In the genomic region with DNA sequence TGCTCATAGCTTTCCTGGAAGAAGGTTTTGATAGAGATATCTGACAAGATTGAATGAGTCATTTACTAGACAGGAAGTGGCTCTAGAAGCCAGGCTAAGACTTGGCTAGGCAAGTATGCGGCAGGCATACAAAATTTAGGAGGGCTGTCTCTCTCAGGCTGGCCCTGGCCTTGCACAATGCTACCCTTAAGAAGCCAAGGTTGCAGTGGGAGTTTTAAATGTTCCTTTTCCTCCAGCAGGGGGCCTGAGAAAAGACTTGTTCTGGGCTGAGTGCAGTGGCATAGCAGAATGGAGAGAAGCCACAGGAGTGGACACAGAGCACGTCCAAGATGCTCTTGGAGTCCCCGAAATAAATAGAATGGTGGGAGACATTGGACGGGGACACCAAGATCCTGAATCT, we compare ENCODE assay signal across 9 mouse cellular contexts. TPM values are rescaled to one million over a fixed set of nuclear protein-coding genes. Genes with fewer than 3 reads are reported as not detected.
DNase-seq lines count a peak whose midpoint lies in the region; ATAC-seq and TF ChIP-seq lines count a peak whose summit lies in the region.
"Had no signal": no experiment of that assay in that cellular context is flagged by ENCODE, and none has a peak within 500 bp of the region (broad histone marks: within the 10 kb centered on the region; RNA-seq: fewer than 3 reads in every experiment).

No protein-coding gene starts in this region.

- peak; percentile 29 for TF ChIP-seq RAD21 in MEL (IDR thresholded peaks at IDR 0.05; ENCODE audit: low read depth, low read length)

- H3K27ac ChIP-seq in MEL (ENCODE audit: control insufficient read depth, low read depth, low read length) = no peak overlapping the region
- H3K27ac ChIP-seq in lung, postnatal 0 days (ENCODE audit: low read length) = no peak overlapping the region
- H3K27ac ChIP-seq in cerebellum, adult 2 months (ENCODE audit: insufficient read depth, low read length) = no peak overlapping the region
- H3K27ac ChIP-seq: liver, embryonic 13.5 days; stomach, embryonic 15.5 days had no signal

- H3K27me3 ChIP-seq in MEL (ENCODE audit: control insufficient read depth in 1 of 2, insufficient read depth in 2 of 2, low read length in 2 of 2) = no peaks in the 10 kb centered on the region; a peak in 3 of 4 replicates
- H3K27me3 ChIP-seq in lung, postnatal 0 days (replicated peaks; ENCODE audit: insufficient read depth, low read length) = no peaks in the 10 kb centered on the region
- H3K27me3 ChIP-seq in cerebellum, adult 2 months (ENCODE audit: control insufficient read depth, insufficient read depth, low read length) = no peaks in the 10 kb centered on the region; the same call in 1 of the 2 replicates
- H3K27me3 ChIP-seq: stomach, embryonic 15.5 days had no signal

- TF ChIP-seq CTCF in MEL (IDR thresholded peaks at IDR 0.05 in 2 of 3, conservative IDR thresholded peaks at IDR 0.05 in 1 of 3; ENCODE audit: control insufficient read depth in 1 of 3, insufficient read depth in 1 of 3, low read depth in 2 of 3, low read length in 3 of 3, poor library complexity in 1 of 3, severe bottlenecking in 1 of 3) = peak; percentile 43 to 61 (median 48)
- TF ChIP-seq CTCF in brain, embryonic 14.5 days (IDR thresholded peaks at IDR 0.05; ENCODE audit: borderline replicate concordance, extremely low read depth, insufficient read depth, insufficient read length) = peak; percentile 52; the same call in 1 of the 2 replicates
- TF ChIP-seq CTCF in lung, postnatal 0 days (IDR thresholded peaks at IDR 0.05) = peak; percentile 76
- no peak for TF ChIP-seq CTCF in cerebellum, adult 2 months (IDR thresholded peaks at IDR 0.05; ENCODE audit: borderline replicate concordance, insufficient read depth, low read depth, low read length)

- peak; percentile 76 for ATAC-seq in lung, postnatal 0 days
- no peak for ATAC-seq in inflammation-experienced regulatory T-cells, adult 6 months

- peak in 1 of 2 experiments; percentile 46; a peak in 1 of 4 replicates for TF ChIP-seq EP300 in MEL (IDR thresholded peaks at IDR 0.05; ENCODE audit: low read depth in 1 of 2, low read length in 2 of 2)
- no peak for TF ChIP-seq EP300 in lung, postnatal 0 days (IDR thresholded peaks at IDR 0.05)

- H3K4me3 ChIP-seq in MEL (ENCODE audit: control insufficient read depth in 1 of 2, insufficient read depth in 1 of 2, low read depth in 2 of 2, low read length in 2 of 2) = no peak overlapping the region
- H3K4me3 ChIP-seq in lung, postnatal 0 days (ENCODE audit: low read depth, low read length) = no peak overlapping the region
- H3K4me3 ChIP-seq in cerebellum, adult 2 months (replicated peaks; ENCODE audit: insufficient read depth, low read depth, low read length) = no peak overlapping the region
- H3K4me3 ChIP-seq: liver, embryonic 13.5 days; stomach, embryonic 15.5 days had no signal

- DNase-seq in layer of hippocampus, adult 11-12 months (ENCODE audit: low spot score) = peak; percentile 29
- DNase-seq in layer of hippocampus, adult 9-10 months (ENCODE audit: low spot score) = no peak
- peak; percentile 69 for DNase-seq in MEL (ENCODE audit: low read depth, low spot score)
- DNase-seq in brain, embryonic 14.5 days (ENCODE audit: low read depth) = peak; percentile 25
- DNase-seq in lung, postnatal 0 days (ENCODE audit: low spot score) = peak; percentile 82
- DNase-seq in cerebellum, adult 2 months = no peak
- DNase-seq: liver, embryonic 13.5 days had no signal

- no peak overlapping the region; the same call in 1 of the 2 replicates for H3K9ac ChIP-seq in MEL (ENCODE audit: control insufficient read depth, low read depth, low read length, poor library complexity, severe bottlenecking)
- no peak overlapping the region for H3K9ac ChIP-seq in lung, postnatal 0 days (replicated peaks; ENCODE audit: low read depth)
- H3K9ac ChIP-seq: liver, embryonic 13.5 days; stomach, embryonic 15.5 days had no signal

- H3K36me3 ChIP-seq in MEL (ENCODE audit: control insufficient read depth in 1 of 2, insufficient read depth in 2 of 2, low read length in 2 of 2) = peaks cover 0 to 8% of the 10 kb centered on the region in 2 experiments; a peak in 2 of 4 replicates
- H3K36me3 ChIP-seq in lung, postnatal 0 days (ENCODE audit: insufficient read depth, low read length) = no peaks in the 10 kb centered on the region
- H3K36me3 ChIP-seq: liver, embryonic 13.5 days; stomach, embryonic 15.5 days had no signal

- H3K79me2 ChIP-seq in MEL (ENCODE audit: control insufficient read depth, insufficient read depth, low read length, poor library complexity) = no peaks in the 10 kb centered on the region

- no peak overlapping the region for H3K4me2 ChIP-seq in lung, postnatal 0 days (replicated peaks; ENCODE audit: low read depth, low read length)
- H3K4me2 ChIP-seq: liver, embryonic 13.5 days; stomach, embryonic 15.5 days had no signal

- H3K4me1 ChIP-seq in MEL (ENCODE audit: control insufficient read depth in 1 of 2, insufficient read depth in 2 of 2, low read length in 2 of 2) = peaks cover 3 to 8% of the 10 kb centered on the region in 2 experiments
- H3K4me1 ChIP-seq in lung, postnatal 0 days (ENCODE audit: insufficient read depth, low read depth, low read length) = no peaks in the 10 kb centered on the region
- H3K4me1 ChIP-seq in cerebellum, adult 2 months (ENCODE audit: control insufficient read depth, insufficient read depth, low read length) = no peaks in the 10 kb centered on the region

- H3K9me3 ChIP-seq in MEL (replicated peaks; ENCODE audit: insufficient read depth, low read length) = no peaks in the 10 kb centered on the region
- H3K9me3 ChIP-seq in lung, postnatal 0 days (ENCODE audit: low read length) = no peaks in the 10 kb centered on the region
- H3K9me3 ChIP-seq: liver, embryonic 13.5 days; stomach, embryonic 15.5 days had no signal

- TF ChIP-seq POLR2A in MEL (IDR thresholded peaks at IDR 0.05; ENCODE audit: control insufficient read depth in 1 of 2, insufficient read depth in 1 of 2, low read depth in 1 of 2, low read length in 2 of 2, poor library complexity in 1 of 2) = no peak
- no peak for TF ChIP-seq POLR2A in brain, embryonic 14.5 days (IDR thresholded peaks at IDR 0.05; ENCODE audit: borderline replicate concordance, extremely low read depth, insufficient read depth, insufficient read length, poor library complexity, severe bottlenecking)
- TF ChIP-seq POLR2A in cerebellum, adult 2 months (IDR thresholded peaks at IDR 0.05; ENCODE audit: borderline replicate concordance, insufficient read depth, low read length) = no peak

- WGBS in lung, postnatal 0 days = 41% methylated on average over 4 of the region's 4 CpGs
- WGBS in cerebellum, adult 2 months = 73% methylated on average over 4 of the region's 4 CpGs

TF ChIP-seq in MEL, 35 proteins besides CTCF, POLR2A, EP300 and RAD21:
- TF ChIP-seq TBP (IDR thresholded peaks at IDR 0.05; ENCODE audit: low read depth, low read length) (0 out of 2 replicates have a peak, but pooled peaks have one; percentile 10), USF1 (IDR thresholded peaks at IDR 0.05; ENCODE audit: low read depth, low read length) (no peak), SMC3 (IDR thresholded peaks at IDR 0.05; ENCODE audit: low read depth, low read length) (peak; percentile 62), MAX (IDR thresholded peaks at IDR 0.05; ENCODE audit: low read length) (no peak), GABPA (IDR thresholded peaks at IDR 0.05; ENCODE audit: low read depth, low read length) (no peak), ETS1 (IDR thresholded peaks at IDR 0.05; ENCODE audit: low read depth, low read length) (0 out of 2 replicates have a peak, but pooled peaks have one; percentile 29), E2F4 (IDR thresholded peaks at IDR 0.05; ENCODE audit: borderline replicate concordance, low read depth, low read length) (no peak)

RNA-seq across cellular contexts. Expression of gene Apod, which starts 38.4 kb away (rescaled TPM):
- not detected in 2 replicates for total RNA-seq in MEL (2012; rRNA removed)
- polyA plus RNA-seq in MEL (2012; ENCODE audit: insufficient read depth in 1 of 2, insufficient read length in 2 of 2, low read depth in 1 of 2, low replicate concordance in 2 of 2, missing spikeins in 1 of 2) = not detected
- 28.1 and 46.7 TPM in 2 replicates for polyA plus RNA-seq in brain, embryonic 14.5 days (2012; rRNA removed)
- 0.96 and 2.1 TPM in 2 replicates for polyA plus RNA-seq in lung, postnatal 0 days (2015; fragmentation: Nextera tagmentation; extraction: Ambion mirVana)
- polyA plus RNA-seq in inflammation-experienced regulatory T-cells, adult 6 months (2017; shearing (Covaris generic)) = under 1 TPM in 1 of 3 experiments, not detected in 2; 0.27 TPM
- 369 and 458 TPM in 2 replicates for polyA plus RNA-seq in cerebellum, adult 2 months (2012; rRNA removed)

Comparison
In these comparisons a context has a peak if more than half of its experiments do, and no peak if none do; other contexts are left out.
1. DNase-seq: peak in layer of hippocampus, adult 11-12 months (single experiment), MEL (single experiment), brain, embryonic 14.5 days (single experiment) and lung, postnatal 0 days (single experiment); none in layer of hippocampus, adult 9-10 months (single experiment) and cerebellum, adult 2 months (0 of 2).